Mouse (Mus musculus) embryonic fibroblast, embryonic 13.5 days (primary cell): ENCODE results near the gene Mamdc2.
"Not testable (repeated sequence)": the region's sequence is repeated elsewhere in the genome, so short reads cannot be mapped to it uniquely, and the experiment has no call there.

Source experiments
- CTCF ChIP-seq: IDR thresholded peaks from 2 replicates; pipeline ENCODE4 v1.5.1; 2011; ENCODE audit warnings: mild to moderate bottlenecking, control low read depth, low read length, moderate library complexity, borderline replicate concordance; ENCODE audit not compliant: insufficient read depth
- POLR2A ChIP-seq: IDR thresholded peaks from 2 replicates; pipeline ENCODE4 v1.6.1; 2011; ENCODE audit warnings: low read depth, mild to moderate bottlenecking, control low read depth, low read length, moderate library complexity

DNA sequence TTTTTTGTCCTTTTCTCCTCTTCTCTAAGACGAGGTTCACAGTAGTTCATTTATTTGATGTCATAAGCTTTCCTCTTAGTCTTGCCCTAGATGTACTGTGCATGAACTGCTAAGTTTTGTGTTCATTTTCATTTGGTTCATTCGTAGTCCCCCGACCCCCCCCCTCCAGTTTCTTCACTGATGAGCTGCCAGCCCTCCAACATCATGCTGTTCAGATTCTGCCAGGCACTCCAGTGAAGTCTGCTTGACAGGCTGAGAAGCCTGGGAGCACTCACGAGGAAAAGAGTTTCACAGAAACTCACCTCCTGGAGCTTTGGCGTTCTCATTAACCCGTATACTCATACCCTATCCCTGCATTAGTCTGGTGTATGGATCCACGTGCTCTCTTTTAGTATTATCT, 42.5 kb upstream of the Mamdc2 start:
- TF ChIP-seq CTCF, POLR2A: not testable (repeated sequence)
